Mouse (Mus musculus): ENCODE results near the gene Ucn.

DNA sequence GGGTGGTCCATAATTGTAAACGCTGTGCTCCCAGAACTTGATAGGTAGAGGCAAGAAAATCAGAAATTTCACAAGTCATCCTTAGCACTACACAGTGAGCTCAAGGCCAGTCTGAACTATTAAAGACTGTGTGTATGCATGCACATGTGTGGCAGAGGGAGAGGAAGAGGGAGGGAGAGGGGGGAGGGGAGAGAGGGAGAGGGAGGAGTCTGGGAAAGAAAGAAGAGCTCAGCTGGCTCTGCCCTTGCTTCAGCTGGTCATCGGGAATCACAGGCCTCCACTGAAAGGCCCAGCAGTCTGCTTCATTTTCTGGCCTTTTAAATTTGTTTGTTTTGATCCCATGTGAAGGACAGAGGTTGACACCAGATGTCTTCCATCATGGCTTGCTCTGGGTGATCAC is 15.1 kb downstream of the Ucn start:
- TF ChIP-seq CTCF (IDR thresholded peaks at IDR 0.05; ENCODE audit: insufficient read depth, low read length) (no peak), POLR2A (IDR thresholded peaks at IDR 0.05; ENCODE audit: borderline replicate concordance, extremely low read depth, low read depth, low read length) (no peak)
